Mouse (Mus musculus): ENCODE measurements around the gene Gna15. TPM values are rescaled to one million over a fixed set of nuclear protein-coding genes. Genes with fewer than 3 reads are reported as not detected.

Gna15 gene
- total RNA-seq, 2 experiments from 2014 or later: 1.9 to 2.5 TPM

DNA sequence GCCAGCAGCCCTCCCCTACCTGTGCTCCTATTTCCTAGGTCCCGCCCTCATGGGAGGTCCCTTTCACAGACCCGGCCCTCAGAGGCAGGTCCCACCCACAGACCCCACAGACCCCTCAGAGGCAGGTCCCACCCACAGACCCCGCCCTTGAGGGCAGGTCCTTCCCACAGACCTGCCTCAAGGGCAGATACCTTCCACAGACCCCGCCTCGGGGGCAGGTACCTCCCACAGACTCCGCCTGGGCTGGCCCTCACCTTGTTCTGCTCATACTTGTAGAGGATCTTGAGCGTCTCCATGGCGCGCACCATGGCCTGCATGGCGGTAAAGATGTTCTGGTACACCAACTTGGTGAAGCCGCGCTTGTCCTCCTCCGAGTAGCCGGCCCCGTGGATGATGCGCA lies 10.8 kb upstream of the Gna15 start:
- DNase-seq (ENCODE audit: low spot score in 2 of 2): no peak
- TF ChIP-seq CTCF (conservative IDR thresholded peaks at IDR 0.05): no peak
- H3K4me3 ChIP-seq: no peak overlapping the region
- H3K27ac ChIP-seq: no peak overlapping the region

DNA sequence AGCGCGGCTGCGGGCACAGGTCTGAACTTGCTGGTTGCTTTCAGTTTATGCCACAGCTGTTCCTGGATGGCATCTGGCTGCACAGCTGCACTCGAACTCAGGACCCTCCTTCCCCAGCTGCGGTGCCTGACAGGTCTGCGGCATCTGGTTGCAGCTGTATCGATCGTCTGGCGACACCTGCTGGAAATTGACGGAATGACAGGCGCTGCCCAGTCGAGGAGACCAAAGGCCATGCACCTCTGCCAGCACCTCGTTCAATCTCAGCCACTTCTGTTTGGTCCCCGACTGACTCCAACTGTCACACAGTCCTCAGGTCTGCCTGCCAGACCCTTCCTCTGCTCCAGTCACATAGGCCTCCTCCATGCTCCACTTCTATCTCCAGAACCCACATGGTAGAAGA lies 2.8 kb upstream of the Gna15 start:
- peak; percentile 98 for TF ChIP-seq CTCF (conservative IDR thresholded peaks at IDR 0.05)

DNA sequence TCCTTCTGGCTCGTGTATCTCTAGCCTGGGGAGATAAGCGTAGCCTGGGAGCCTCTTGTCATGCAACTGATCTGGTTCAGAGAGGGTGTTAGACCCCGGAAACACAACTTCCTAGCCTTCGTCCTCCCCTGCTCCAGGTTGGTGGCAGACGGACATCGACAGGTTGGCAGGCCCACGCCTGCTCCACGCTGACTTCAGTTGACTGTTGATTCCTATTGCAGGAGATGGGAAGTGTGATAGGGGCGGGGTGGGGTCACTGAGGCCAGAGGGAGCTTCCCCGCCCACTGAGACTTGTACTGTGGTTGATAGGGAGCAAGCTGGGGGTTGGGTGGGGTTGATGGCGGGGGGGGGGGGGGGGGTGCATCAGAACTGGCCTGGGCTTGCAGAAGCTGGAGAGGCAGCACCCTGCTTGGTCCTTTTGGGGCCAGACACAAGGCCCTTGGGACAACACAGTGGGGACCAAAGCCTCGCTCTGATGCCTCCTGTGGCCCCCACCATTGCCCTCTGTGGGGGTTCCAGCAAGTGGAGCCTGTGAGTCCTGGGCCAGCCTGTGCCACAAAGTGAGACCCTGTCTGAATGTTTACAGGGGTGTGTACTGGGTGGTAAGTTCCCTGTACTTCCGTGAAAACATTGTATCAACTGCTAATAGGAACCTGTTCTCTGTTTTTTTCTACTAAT lies 1.1 kb upstream of the Gna15 start:
- Histone ChIP-seq H3K4me3 (no peak overlapping the region), H3K27ac (peak overlapping the region; percentile 48)
- no peak for DNase-seq (ENCODE audit: low spot score in 2 of 2)
- no peak for TF ChIP-seq CTCF (conservative IDR thresholded peaks at IDR 0.05)

More for the DNA sequence above, 2.8 kb upstream of the Gna15 start:
- H3K27ac ChIP-seq: no peak overlapping the region
- no peak overlapping the region for H3K4me3 ChIP-seq
- DNase-seq (ENCODE audit: low spot score in 2 of 2): peak; percentile 42 to 75

DNA sequence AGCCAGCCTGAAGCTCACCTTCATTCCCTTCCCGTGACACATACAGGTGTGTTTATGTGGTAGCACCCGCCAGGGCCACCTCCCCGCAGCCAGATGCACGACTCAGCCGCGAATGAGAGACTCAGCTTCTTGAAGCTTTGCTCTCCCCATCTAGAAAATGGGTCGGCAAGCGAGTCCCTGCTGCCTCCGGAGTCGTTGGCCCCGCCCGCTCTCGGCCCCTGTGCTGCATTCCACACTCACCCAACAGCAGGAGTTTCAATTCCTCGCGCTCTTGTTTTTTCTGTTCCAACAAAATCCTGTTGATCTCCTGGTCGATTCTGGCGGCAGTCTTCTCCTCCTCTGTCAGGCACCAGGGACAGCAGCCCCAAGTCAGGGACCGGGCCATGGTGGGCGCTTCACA lies 455 bp downstream of the Gna15 start:
- TF ChIP-seq CTCF (conservative IDR thresholded peaks at IDR 0.05): no peak
- peak overlapping the region; percentile 8; the same call in 1 of the 2 replicates for H3K4me3 ChIP-seq
- peak overlapping the region; percentile 52 for H3K27ac ChIP-seq
- DNase-seq (ENCODE audit: low spot score in 2 of 2): no peak

DNA sequence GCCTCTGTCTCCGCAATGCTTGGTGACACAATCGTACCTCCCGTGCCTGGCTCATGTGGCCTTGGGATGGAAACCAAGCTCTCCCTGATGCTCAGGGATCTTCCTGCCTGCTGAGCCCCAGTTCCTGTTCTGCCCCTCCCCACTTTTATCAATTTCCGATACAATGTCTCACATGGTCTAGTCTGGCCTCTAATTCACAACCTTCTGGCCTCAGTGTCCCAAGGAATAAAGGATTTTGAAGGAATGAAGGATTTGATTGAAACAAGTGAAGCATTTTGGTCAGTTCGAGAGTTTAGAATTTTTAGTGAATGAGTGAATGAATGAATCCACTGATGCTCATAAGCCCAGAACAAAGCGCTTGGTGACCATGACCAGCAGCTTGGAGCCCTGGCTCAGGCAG lies 883 bp downstream of the Gna15 start:
- TF ChIP-seq CTCF (conservative IDR thresholded peaks at IDR 0.05): no peak
- Histone ChIP-seq H3K4me3 (no peak overlapping the region; the same call in 1 of the 2 replicates), H3K27ac (peak overlapping the region; percentile 52; the same call in 1 of the 2 replicates)
- no peak for DNase-seq (ENCODE audit: low spot score in 2 of 2)

DNA sequence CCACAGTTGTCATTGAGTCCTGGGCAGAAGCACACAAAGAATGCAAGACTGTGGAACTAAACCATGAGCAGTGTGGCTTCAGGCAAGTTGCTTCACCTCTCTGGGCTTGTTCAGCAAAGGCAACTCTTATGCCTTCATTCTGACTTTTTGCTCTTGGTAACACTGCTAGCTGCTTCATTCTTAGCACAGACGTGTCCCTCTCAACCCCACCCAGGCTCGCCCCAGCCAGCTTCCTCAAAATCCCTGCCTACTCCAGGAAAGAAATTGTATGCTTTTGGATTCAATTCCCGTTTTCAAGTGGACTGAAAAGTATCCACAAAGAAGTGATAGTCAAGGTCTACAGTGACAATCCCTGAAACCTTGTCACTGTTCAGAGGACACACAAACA lies 4.1 kb downstream of the Gna15 start:
- H3K27ac ChIP-seq: peak overlapping the region; percentile 53; the same call in 1 of the 2 replicates
- no peak overlapping the region for H3K4me3 ChIP-seq
- DNase-seq (ENCODE audit: low spot score in 2 of 2): no peak
- TF ChIP-seq CTCF (conservative IDR thresholded peaks at IDR 0.05): no peak

DNA sequence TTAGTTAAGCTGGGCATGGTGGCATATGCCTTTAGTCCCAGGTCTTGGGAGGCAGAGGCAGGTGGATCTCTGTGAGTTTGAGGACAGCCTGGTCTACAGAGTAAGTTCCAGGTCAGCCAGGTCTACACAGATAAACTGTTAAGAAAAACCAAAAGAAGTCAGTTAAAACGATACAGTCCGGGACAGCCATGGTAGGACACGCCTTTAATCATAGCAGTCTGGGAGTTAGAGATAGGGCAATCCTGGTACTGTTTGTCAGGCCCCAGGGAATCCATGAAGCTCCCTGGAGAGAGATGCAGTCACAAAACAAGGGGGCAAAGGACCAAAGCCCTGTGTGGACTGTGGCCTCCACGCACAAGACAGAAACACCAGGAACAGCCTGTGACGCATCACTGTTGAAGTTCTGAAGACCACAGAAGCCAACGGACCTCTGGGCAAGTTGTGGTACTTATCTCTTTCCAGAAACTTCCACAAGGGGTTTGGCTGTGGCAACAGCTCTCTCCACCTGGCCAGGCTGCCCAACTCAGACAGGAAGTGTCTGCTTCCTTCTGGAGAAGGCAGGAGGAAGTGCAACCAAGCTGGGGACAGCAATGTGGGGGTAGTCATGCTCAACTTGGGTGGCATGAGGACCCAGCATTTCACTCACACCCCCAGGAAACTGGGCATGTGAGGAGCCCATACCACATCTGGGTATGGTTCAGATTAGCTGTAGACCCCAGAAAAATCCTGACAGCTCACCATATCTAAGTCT lies 4.6 kb downstream of the Gna15 start:
- H3K4me3 ChIP-seq: no peak overlapping the region
- no peak for TF ChIP-seq CTCF (conservative IDR thresholded peaks at IDR 0.05)
- no peak for DNase-seq (ENCODE audit: low spot score in 2 of 2)
- H3K27ac ChIP-seq: peak overlapping the region; percentile 53; the same call in 1 of the 2 replicates

DNA sequence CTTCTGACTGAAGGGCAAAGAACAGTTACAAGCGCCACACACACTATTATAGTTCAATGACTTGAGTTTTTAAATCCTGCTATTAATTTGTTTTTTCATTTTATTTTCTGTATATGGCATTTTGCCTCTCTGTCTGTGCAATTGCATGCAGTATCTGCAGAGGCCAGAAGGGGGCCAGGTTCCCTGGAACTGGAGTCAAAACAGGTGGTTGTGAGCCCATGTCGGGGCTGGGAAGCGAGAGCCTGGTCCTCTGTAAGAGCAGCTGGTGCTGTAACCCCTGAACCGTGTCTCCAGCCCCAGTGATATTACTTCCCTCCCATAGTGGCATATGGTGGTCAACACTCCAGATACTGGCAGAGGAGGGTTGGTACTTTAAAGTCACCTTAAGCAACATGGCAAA lies 5.5 kb downstream of the Gna15 start:
- H3K27ac ChIP-seq: no peak overlapping the region
- peak; percentile 93 for TF ChIP-seq CTCF (conservative IDR thresholded peaks at IDR 0.05)
- no peak overlapping the region for H3K4me3 ChIP-seq
- DNase-seq (ENCODE audit: low spot score in 2 of 2): peak; percentile 48 to 69

DNA sequence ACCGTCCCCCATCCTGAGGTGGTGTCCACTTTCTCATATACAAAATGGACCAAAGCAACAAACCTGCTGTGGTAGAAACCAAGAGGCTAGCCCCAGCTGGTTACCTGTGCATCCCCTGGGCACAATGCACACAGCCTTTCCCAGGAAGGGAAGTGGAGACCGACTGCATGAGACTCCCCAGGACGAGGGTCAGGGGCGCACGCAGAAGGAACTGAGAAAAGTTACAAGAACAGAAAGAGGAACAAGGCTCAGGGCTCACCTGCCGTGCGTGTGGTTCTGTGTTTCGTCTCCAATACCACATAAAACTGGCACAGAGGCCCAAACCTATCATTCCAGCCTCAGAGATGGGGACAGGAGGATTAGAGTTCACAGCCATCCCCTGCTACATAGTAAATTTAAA lies 6.8 kb downstream of the Gna15 start:
- no peak for DNase-seq (ENCODE audit: low spot score in 2 of 2)
- H3K4me3 ChIP-seq: no peak overlapping the region
- H3K27ac ChIP-seq: no peak overlapping the region
- TF ChIP-seq CTCF (conservative IDR thresholded peaks at IDR 0.05): no peak

DNA sequence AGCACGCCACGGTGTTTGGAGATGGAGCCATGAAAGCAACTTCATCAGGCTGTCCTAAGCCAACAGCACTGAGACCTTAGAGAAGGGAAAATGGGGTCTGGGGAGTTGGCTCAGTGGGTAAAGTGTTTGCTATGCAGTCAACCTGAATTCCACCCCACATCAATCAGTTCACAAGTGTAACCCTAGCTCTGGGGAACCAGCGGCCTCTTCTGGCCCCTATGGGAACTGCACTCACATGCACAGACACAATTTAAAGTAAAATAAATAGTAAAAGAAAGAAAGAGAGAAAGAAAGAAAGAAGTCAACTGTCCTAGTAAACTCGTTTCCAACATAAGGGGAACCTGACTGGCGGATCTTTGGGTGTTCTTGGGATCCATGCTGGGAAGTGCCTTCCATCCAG lies 10.2 kb downstream of the Gna15 start:
- peak; percentile 44 for TF ChIP-seq CTCF (conservative IDR thresholded peaks at IDR 0.05)
- Histone ChIP-seq H3K4me3 (no peak overlapping the region), H3K27ac (no peak overlapping the region)
- DNase-seq (ENCODE audit: low spot score in 2 of 2): no peak

DNA sequence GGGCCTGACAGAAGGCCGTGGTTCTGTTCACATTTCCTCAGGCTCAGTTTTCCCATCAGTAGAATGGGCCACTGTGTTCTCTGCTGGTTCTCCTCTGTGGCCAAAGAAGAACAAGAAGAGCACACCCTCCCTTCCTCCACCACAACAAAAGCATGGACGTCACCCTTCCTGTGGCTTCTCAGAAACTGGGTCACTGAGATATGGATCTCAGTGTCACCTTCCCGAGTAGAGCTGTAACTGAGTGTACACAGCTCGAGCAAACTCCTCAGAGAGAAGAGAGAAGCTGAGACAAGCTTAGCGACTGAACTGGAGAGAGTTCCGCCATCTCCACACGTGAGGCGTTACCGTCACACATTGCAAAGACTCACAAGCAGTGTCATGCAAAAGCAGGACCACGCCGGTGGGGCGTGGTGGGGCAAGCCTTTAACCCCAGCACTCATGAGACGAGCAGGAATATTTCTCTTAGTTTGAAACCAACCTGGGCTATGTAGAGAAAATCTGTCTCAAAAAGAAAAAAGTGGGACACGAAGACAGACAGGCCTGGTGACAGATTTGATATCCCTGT lies 13.7 kb downstream of the Gna15 start:
- H3K4me3 ChIP-seq: no peak overlapping the region
- no peak for TF ChIP-seq CTCF (conservative IDR thresholded peaks at IDR 0.05)
- DNase-seq (ENCODE audit: low spot score in 2 of 2): no peak
- no peak overlapping the region for H3K27ac ChIP-seq

DNA sequence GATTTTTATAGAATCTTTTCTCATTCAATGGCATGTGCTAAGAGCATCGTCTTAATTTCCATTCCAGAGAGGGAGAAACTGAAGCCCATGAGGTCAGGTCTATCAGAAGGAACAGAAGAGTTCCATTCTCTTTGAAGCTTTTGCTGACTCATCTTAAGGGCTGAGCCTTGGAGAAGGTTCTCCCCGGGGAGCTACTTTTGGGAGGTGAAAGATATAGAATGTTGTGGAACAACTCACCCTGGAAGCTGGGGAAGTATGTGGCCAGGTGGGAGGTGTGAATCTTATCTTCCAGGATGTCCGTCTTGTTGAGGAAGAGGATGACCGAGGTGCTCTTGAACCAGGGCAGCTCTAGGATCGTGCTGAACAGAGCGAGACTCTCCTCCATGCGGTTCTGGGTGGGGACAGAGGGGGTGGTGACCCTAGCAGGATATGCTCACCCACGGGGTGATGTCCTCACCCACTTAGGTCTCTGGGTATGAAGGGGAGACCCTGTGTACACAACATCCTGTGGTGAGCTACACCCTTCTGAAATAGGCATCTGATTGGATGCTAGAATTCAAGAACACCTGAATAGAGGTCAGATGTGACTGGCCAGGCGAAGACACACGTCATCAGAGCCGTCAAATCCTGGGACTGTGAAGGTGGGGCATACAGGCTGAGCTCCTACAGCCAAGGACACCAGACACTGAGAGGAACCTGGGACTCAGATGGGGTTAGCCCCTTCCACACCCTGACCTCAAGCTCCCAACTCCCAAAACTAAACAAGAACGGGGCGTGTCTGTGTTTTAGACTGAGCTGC lies 16.1 kb downstream of the Gna15 start:
- no peak for DNase-seq (ENCODE audit: low spot score in 2 of 2)
- Histone ChIP-seq H3K4me3 (no peak overlapping the region), H3K27ac (no peak overlapping the region)
- no peak for TF ChIP-seq CTCF (conservative IDR thresholded peaks at IDR 0.05)

DNA sequence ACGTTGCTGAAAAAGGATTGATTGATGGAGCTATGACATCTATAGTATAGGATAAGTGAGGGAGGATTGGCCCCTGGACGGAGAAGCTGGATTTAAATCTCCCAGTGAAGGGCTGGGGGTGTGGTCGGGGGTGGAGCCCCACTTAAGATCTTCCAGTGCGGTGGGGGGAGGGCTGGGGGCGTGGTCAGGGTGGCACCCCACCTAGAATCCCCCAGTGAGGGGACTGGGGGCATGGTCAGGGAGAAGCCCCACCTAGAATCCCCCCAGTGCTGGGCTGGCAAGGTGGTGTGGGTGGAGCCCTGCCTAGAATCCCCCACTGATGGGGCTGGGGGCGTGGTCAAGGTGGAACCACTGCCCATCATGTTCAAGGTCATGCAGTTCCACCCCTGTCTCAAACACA lies 16.9 kb downstream of the Gna15 start:
- Histone ChIP-seq H3K4me3 (no peak overlapping the region), H3K27ac (no peak overlapping the region)
- TF ChIP-seq CTCF (conservative IDR thresholded peaks at IDR 0.05): no peak
- DNase-seq (ENCODE audit: low spot score in 2 of 2): no peak
